ENCODE assay signal across 8 mouse cellular contexts in genomic region chr19:24797606-24798005, GRCm38 (mm10).
DNase-seq lines count a peak whose midpoint lies in the region; ATAC-seq lines count a peak whose summit lies in the region.
"Had no signal": no experiment of that assay in that cellular context is flagged by ENCODE, and none has a peak within 500 bp of the region (broad histone marks: within the 10 kb centered on the region; RNA-seq: fewer than 3 reads in every experiment).

No protein-coding gene starts in this region.

- intact Hi-C loops in heart, postnatal 36 days (cut with DNase I), result loop anchor here (5.0 kb wide), 1 partner anchor 90 kb away; no protein-coding TSS in a partner anchor

- H3K4me1 ChIP-seq in brown adipose tissue, adult 24 weeks (ENCODE audit: control insufficient read depth, insufficient read depth, insufficient read length, low read length), result peaks cover 10% of the 10 kb centered on the region; the same call in 1 of the 2 replicates
- peaks cover 9% of the 10 kb centered on the region; the same call in 1 of the 2 replicates for H3K4me1 ChIP-seq in lung, embryonic 16.5 days (replicated peaks; ENCODE audit: control insufficient read depth, insufficient read depth, low read length)

- H3K36me3 ChIP-seq in lung, embryonic 16.5 days (ENCODE audit: control insufficient read depth, insufficient read depth, low read length), result no peaks in the 10 kb centered on the region

- WGBS in lung, embryonic 16.5 days, result 42% methylated on average over 9 of the region's 9 CpGs

- H3K4me3 ChIP-seq in brown adipose tissue, adult 24 weeks (ENCODE audit: insufficient read depth, low read depth, low read length), result no peak overlapping the region
- no peak overlapping the region for H3K4me3 ChIP-seq in lung, embryonic 16.5 days (ENCODE audit: low read length)

- H3K9me3 ChIP-seq in lung, embryonic 16.5 days (ENCODE audit: control insufficient read depth, low read length), result no peaks in the 10 kb centered on the region

- peak; percentile 89 for ATAC-seq in lung, embryonic 16.5 days (ENCODE audit: low read depth)
- no peak for ATAC-seq in activated CD4-positive, CD25-positive, alpha-beta regulatory T cell, adult 4 months
- no peak for ATAC-seq in megakaryocyte, adult 5-6 weeks (ENCODE audit: poor library complexity, severe bottlenecking)
- ATAC-seq: forebrain, embryonic 14.5 days had no signal

- no peaks in the 10 kb centered on the region for H3K27me3 ChIP-seq in lung, embryonic 16.5 days (ENCODE audit: control insufficient read depth, insufficient read depth, low read depth, low read length)

- H3K9ac ChIP-seq in lung, embryonic 16.5 days (ENCODE audit: low read length), result no peak overlapping the region

- peak overlapping the region; percentile 4; the same call in 1 of the 2 replicates for H3K4me2 ChIP-seq in lung, embryonic 16.5 days (ENCODE audit: low read depth, low read length)

- peak overlapping the region; percentile 37 for H3K27ac ChIP-seq in brown adipose tissue, adult 24 weeks (replicated peaks; ENCODE audit: low read depth, low read length)
- H3K27ac ChIP-seq in lung, embryonic 16.5 days (ENCODE audit: low read length), result peak overlapping the region; percentile 48

- DNase-seq in R1 (ENCODE audit: low read depth, low spot score), result peak; percentile 3
- peak; percentile 22 to 42 for DNase-seq in heart, postnatal 36 days
- DNase-seq in frontal cortex, adult 2 months (ENCODE audit: extremely low spot score in 1 of 2, low spot score in 1 of 2), result no peak

Comparison
In these comparisons a context has a peak if more than half of its experiments do, and no peak if none do; other contexts are left out.
1. DNase-seq: peak in R1 (single experiment) and heart, postnatal 36 days (2 of 2); none in frontal cortex, adult 2 months (0 of 2).